Mouse (Mus musculus) kidney, adult 11 months (tissue): ENCODE results near the gene Atp6v1f.

ENCODE experiments used
- DNase-seq: peaks from one replicate; pipeline ENCODE4 v3.0.0; 2022

Gene Atp6v1f

DNA sequence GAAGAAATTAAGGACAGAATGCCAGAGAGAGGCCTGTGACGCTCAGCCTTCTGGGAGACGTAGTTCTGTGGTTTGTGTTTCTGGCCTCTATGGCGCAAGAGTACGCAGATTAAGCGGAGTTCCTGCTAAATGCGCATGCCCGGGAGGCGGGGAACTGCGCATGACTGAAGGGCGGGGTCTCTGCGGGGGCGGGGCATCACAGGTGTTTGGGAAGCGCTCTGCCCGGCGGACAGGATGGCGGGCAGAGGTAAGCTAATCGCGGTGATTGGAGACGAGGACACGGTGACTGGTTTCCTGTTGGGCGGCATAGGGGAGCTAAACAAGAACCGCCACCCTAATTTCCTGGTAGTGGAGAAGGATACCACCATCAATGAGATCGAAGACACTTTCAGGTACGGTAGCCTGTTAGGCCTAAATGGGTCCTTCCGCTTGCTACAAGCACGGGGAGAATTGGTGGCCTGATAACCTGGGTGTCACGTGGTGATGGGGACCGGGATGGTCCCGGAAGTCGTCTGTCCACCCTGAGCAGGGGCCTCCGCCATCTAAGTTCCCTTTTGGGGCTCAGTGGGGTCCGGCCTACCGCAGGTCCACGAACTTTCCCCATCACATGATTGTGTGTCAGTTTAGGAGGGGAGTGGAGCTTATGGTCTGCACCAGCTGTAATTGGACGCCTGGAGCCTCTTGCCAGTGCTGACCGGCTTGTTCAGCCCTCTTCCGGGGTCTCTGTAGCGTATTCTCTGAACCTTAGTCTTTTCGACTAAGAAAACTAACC is at the start of gene Atp6v1f:
Atp6v1f (plus strand) TSS at position 136 of the 772 bp plus-strand sequence.
- DNase-seq, result peak; percentile 91

DNA sequence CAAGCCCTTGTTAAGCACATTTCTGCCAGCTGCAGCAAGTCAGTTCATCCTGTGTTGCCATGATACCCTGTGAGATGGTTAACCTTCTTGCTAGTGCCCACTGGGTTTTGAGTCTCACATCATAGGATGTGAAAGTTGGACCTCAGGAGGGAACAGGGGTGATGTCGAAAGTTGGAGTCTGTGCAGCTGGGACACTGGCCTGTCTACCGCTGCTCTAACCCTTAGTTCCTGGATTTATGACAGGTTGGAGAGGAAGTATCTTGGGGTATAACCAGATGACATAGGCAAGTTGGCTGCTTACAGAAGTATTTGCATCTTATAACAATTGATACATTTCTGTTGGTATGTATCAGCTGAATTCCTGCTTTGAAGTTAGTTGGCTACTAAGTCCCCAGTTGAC is 46.9 kb upstream of the Atp6v1f start:
- no peak for DNase-seq

DNA sequence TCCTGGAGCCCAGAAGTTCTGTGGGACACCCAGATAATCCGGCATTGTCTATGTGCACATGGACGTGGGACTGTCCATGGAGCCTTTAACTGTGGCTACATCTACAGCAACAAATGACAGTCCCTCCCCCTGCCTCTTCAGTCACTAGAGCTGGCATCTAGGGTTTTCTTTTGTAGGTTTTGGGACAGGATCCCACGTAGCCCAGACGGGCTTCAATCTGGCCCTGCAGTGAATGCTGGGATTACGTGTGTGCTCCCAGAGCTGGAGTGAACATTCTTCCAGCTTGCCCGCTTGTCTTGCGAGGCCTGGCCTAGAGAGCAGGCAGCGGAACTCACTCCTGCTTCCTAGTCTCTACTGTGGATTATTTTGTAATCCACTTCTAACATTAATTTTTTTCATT is 42.4 kb upstream of the Atp6v1f start:
- DNase-seq, result no peak

- no peak for DNase-seq
These were observed 41.2 kb upstream of the Atp6v1f start for GRCm38 (mm10) chr6:29426331-29426730.

GRCm38 (mm10) chr6:29428171-29428570 is 39.3 kb upstream of the Atp6v1f start:
- DNase-seq, result no peak

GRCm38 (mm10) chr6:29430681-29431420 is 36.7 kb upstream of the Atp6v1f start:
- DNase-seq, result no peak

- DNase-seq, result no peak
These were observed 36.0 kb upstream of the Atp6v1f start for GRCm38 (mm10) chr6:29431473-29431872.

DNA sequence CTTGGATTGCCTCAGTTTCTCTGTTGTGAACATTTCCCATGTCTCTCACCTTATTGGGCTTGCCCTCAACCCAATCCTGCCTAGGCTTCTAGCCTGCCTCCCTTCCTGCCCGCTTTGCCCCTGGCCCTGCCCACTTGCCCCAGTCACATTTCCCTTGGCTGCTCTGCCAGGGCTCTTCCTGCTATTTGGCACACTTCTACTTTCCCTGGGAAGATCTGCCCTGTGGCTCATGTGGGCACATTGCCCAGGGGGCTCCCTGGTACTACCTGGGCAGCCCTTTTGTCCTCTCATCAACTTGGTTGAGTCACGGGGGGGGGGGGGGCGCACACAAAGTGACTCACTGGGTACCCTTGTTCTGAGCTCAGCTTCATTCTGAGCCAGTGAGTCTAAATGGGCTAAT is 35.4 kb upstream of the Atp6v1f start:
- no peak for DNase-seq

DNA sequence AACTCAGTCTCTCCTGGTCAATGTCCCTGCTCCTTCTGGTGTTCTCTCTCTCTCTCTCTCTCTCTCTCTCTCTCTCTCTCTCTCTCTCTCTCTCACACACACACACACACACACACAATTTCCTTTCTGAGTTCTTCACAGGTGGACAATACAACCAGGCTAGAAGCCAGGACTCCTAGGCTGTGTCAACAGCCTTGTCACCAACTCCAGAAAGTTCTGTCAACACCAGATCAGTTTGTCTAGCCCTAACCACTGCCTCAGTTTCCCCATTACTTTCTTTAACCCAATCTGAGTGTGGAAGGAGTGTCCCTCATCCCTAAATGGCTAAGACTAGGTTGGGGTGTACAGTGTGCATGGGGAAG is 34.9 kb upstream of the Atp6v1f start:
- DNase-seq, result no peak

DNA sequence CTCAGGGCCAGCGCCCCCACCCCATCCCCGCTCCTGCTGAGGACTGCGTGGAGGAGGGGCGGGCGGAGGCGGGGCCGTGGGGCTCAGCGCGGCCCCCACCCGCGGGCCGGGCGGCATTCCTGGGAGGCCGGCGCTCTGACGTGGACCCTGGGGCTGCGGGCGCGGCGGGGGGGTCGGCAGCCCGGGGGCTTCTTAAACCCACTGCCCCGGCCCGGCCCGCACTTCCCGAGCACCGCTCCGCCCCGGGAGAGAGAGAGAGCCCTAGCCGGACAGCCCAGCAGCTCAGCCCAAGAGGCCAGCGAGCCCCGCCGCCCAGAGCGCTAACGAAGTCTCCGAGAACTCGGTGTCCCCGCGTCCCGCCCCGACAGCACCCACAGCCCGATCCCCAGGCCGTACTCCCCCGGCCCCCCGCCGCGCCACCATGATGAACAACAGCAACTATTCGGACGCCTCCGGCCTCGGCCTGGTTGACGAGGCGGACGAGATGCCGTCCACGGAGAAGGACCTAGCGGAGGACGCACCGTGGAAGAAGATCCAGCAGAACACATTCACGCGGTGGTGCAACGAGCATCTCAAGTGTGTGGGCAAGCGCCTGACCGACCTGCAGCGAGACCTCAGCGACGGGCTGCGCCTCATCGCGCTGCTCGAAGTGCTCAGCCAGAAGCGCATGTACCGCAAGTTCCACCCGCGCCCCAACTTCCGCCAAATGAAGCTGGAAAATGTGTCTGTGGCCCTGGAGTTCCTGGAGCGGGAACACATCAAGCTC is 34.3 kb upstream of the Atp6v1f start, which contains the start of gene Flnc:
Flnc (plus strand) TSS at position 219 of the 766 bp plus-strand sequence.
- no peak for DNase-seq

- DNase-seq, result no peak
These were observed 33.4 kb upstream of the Atp6v1f start for GRCm38 (mm10) chr6:29433804-29434795.

DNA sequence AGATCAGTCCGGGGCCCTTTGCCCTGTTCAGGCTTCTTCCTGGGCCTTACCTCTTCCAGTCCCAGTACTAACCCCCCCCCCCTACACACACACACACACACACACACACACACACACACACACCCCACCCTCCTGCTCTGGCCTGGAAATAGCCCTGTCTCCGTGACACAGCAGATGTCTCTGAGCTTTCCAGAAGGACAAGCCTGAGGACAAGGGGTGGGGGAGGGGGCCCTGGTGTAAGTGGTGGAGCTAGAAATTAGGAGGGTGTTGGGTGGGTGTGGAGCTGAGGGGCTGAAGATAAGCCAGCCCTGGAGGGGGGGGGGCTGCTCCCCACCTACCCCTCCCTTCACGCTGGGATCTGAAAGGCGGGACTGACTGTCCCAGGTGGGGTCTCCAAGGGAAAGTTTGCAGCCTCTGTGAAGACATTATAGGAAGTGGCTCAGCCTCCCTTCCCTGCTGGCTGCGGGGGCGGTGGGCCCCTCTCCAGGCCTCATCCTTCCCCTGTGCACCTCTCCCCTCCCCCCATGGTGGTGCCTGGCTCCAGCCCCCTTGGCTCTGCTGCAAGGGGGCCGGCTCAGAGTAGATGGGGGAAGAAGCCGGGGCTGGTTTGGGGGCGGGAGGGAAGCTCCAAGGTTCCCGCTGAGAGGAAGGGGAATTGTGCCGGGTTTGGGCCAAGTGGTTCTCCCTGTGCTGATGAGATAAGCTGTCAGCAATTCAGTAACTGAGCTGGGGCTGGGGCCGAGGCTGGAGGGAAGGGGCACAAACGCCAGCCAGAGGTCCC is 32.4 kb upstream of the Atp6v1f start:
- no peak for DNase-seq

DNA sequence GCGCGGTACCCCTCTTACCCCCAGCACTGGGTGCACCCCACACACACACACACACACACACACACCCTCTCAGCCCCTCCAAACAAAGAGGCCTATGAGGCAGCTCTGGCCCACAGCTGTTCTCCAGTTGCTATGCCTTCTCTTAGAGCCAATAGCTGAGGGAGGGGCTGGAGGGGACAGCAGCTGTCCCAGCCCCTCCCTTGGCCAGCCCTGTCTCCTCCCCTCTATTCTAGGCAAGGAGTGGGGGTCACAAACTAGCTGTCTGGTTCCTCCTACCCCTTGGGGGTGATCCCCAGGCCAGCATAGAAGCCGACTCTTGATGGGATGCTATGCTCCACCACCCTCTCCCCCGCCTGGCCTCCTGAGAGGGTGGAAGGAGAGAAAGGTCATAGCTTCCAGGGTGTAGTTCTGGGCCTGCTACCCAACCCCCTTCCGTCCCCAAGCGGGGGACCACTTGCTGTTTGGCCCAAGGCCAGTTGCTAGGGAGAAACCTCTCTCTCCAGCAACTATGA is 31.5 kb upstream of the Atp6v1f start:
- DNase-seq, result no peak

DNA sequence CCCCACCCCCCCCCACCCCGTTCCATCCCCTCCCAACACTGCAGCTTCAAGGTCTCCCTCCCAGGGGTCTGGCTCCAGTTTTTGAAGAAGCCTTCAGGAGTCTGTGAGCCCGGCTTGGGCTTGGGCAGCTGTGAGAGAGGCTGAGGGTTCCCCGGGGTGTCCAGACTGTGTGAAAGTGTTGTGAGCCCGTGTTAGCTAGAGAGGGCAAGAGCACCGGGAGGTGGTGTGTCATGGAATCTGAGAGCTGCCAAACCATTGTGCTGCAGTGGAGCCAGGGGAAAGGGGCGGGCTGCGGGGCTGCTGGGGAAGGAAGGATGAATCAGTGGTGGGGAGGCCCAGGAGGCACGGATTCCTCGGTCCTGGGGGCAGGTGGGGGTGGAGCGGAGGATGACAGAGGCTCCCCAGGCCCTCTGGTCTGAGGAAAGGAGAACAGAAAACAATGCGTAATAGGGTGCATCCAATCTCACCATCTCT is 31.0 kb upstream of the Atp6v1f start:
- no peak for DNase-seq

- no peak for DNase-seq
These were observed 28.3 kb upstream of the Atp6v1f start for GRCm38 (mm10) chr6:29439251-29439650.

GRCm38 (mm10) chr6:29439789-29440188 is 27.7 kb upstream of the Atp6v1f start:
- no peak for DNase-seq

- peak; percentile 26 for DNase-seq
These were observed 22.7 kb upstream of the Atp6v1f start for GRCm38 (mm10) chr6:29444773-29445172.

DNA sequence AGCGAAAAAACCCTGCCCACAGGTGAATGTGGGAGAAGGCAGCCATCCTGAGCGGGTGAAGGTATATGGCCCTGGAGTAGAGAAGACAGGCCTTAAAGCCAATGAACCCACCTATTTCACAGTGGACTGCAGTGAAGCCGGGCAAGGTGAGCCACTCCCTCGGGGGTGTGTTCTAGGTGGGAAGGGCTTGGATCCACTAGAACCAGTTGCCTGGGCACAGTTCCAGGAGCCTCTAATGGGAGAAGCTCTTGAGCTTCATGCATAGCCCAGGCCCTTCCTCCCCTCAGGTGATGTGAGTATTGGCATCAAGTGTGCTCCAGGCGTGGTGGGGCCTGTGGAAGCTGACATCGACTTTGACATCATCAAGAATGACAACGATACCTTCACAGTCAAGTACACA is 22.2 kb upstream of the Atp6v1f start:
- no peak for DNase-seq

GRCm38 (mm10) chr6:29449858-29450257 is 17.7 kb upstream of the Atp6v1f start:
- no peak for DNase-seq

DNA sequence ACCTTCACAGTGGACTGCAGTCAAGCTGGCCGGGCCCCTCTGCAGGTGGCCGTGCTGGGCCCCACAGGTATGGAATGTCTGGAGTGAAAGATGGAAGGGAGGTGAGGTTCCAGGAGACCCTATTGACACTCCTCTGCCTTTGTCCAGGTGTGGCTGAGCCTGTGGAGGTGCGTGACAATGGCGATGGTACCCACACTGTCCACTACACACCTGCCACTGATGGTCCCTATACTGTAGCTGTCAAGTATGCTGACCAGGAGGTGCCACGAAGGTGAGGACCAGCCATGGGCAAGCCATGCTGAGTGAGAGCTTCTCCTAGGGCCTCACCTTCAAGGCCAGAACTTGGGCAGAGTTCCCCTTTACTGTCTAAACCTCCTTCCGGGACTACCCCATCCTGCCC is 16.9 kb upstream of the Atp6v1f start:
- no peak for DNase-seq

- no peak for DNase-seq
These were observed 6.0 kb upstream of the Atp6v1f start for GRCm38 (mm10) chr6:29461502-29461901.
